Mouse (Mus musculus): ENCODE results near the gene Tgif1.

DNA sequence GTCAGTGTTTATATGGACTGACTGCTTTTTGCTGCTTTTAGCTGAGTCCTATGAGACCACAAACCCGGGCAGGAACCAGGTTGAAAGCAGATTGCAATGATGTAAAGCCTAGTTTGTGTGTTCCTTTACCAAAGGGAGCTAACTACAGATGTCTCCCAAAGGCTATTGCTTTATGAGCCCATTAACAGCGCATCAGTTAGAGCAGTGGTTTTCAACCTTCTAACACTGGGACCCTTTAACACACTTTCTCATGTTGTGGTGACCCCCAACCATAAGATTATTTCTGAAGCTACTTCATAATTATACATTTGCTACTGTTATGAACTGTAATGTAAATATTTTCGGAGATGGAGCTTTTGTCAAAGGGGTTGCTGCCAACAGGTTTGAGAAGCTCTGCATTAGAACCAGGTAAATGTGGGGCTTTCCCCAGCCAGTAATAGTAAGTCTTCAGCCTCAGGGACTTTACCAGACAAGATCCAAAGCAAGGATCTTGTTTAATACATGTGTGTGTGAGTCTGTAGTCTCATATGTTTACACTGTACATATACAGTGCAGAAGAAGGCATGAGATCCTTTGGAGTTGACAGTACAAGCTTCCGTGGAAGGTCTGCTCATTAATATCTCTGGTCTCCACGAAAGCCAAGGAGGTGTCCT lies 15.4 kb upstream of the Tgif1 start:
- TF ChIP-seq CTCF (IDR thresholded peaks at IDR 0.05; ENCODE audit: low read depth) (no peak), EP300 (IDR thresholded peaks at IDR 0.05; ENCODE audit: low read depth) (no peak)

Data from liver, postnatal 0 days (tissue).